Mouse (Mus musculus) ZHBTc4 (cell line): ENCODE results near the gene Abcb8.
"Not testable (repeated sequence)": the region's sequence is repeated elsewhere in the genome, so short reads cannot be mapped to it uniquely, and the experiment has no call there.

Source experiments
- DNase-seq: peaks from one replicate; pipeline ENCODE4 v3.0.0-alpha.2; 2011; ENCODE audit warnings: low read depth, low spot score

The Abcb8 gene

DNA sequence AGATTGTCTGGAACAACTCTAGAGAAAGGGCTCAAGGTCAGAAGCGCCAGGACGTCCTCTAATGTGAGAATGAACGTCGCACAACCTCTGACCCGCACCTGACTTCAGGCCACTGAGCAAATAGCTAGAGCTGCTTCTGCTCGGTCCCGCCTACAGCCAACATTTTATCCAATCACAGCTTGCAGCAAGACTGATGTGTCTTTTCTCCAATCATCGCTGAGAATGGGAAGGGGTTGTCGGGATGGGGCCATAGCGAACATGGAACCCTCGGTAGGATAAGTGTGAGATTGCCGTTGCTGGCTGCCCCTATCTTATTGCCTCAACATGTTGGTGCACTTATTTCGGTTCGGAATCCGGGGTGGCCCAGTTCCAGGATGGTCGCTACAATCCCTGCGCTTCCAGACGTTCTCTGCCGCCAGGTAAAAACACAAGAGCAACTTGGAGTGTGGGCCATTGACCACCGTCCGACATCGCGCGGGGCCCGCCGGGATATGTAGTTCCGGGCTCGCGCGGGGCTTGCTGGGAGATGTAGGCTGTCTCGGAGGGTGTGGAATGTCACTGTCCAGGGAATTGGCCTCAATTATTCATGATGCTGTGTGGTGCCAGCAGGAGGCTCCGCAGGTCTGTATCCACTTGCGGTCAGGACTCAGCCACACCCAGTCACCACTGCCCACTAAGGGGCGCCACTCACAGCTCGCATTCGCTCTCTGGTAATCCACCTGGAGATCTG is 867 bp downstream of the Abcb8 start:
- DNase-seq = peak; percentile 98

DNA sequence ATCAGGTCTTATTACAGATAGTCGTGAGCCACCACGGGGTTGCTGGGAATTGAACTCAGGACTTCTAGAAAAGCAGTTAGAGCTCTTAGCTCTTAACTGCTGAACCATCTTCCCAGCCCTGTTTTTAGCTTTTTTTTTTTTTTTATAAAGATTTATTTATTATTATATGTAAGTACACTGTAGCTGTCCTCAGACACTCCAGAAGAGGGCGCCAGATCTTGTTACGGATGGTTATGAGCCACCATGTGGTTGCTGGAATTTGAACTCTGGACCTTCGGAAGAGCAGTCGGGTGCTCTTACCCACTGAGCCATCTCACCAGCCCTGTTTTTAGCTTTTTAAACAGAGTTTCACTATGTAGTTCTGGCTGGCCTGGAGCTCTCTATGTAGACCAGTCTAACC is 2.8 kb downstream of the Abcb8 start:
- not testable (repeated sequence) for DNase-seq

DNA sequence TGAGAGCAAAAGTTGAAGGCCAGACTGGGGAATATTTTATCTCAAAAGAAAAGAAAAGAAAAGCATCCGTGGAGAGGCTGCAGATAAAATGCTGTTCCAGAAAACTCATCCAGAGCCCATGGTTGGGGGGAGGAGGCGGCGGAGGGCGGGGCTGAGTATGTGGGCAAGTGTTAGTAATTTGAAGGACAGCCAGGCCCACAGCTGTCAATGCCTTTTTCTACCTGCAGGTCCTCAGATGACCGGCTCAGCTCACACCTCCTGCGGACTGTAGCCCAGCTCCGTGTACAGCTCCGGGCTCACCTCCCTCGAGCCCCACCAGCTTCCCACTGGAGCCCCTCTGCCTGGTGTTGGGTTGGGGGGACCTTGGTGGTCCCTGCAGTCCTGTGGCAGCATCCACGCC is 6.2 kb downstream of the Abcb8 start:
- DNase-seq = no peak

DNA sequence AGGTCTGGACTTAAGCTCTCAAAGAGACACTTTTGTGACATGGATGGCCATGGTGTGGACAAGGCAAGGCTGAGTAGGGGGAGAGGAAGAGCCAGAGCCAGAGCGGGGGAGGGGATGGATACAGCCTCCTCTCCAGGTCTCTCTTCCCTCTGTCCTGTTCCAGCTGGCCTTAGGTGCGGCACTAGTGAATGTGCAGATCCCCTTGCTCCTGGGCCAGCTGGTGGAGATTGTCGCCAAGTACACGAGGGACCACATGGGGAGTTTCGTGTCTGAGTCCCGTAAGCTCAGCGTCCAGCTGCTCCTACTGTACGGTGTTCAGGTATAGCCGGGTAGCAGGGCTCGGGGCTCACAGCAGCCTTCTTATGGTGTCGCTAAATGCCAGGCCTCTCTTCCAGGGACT is 6.9 kb downstream of the Abcb8 start:
- DNase-seq = no peak

DNA sequence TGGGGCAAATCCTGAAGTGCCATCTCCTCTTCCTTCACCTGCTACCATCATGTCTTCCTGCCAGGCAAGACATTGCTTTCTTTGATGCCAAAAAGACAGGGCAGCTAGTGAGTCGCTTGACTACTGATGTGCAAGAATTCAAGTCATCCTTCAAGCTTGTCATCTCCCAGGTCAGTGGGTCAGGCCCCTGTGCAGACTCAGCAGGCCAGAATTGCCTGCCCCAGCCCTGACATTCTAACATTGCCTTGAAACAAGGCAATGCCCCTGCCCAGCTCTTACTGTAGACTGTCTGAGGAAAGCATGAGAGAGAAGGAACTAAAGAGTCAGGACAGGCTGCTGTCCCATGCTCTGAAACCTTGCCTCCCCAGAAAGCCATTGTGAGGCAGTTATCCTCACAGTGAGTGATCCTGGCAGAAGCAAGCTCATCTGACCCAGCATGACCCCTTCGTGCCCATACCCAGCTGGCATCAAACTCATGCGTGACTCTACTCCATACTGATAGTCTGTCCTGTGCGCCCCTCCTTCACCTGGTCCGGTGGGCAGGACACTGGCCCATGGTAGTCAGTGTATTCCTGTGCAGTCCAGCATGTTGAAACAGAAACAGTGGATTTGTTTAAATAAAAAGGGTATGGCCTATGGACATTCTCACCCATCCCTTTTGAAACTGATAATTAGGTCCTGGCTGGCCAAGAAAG is 7.6 kb downstream of the Abcb8 start:
- DNase-seq = no peak

DNA sequence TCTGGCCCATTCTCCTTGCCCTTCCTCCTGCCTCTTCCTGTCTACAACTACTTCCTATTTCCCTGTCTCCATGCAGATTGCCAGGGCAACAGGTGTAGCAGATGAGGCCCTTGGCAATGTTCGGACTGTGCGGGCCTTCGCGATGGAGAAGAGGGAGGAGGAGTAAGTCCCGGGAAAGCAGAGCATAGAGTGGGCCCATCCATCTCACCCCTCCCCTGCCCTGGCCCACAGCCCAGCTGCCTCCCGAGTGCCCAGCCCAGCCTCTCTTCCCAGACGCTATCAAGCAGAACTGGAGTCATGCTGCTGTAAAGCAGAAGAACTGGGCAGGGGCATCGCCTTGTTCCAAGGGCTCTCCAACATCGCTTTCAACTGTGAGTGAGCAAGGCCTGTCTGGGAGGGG is 8.5 kb downstream of the Abcb8 start:
- no peak for DNase-seq

DNA sequence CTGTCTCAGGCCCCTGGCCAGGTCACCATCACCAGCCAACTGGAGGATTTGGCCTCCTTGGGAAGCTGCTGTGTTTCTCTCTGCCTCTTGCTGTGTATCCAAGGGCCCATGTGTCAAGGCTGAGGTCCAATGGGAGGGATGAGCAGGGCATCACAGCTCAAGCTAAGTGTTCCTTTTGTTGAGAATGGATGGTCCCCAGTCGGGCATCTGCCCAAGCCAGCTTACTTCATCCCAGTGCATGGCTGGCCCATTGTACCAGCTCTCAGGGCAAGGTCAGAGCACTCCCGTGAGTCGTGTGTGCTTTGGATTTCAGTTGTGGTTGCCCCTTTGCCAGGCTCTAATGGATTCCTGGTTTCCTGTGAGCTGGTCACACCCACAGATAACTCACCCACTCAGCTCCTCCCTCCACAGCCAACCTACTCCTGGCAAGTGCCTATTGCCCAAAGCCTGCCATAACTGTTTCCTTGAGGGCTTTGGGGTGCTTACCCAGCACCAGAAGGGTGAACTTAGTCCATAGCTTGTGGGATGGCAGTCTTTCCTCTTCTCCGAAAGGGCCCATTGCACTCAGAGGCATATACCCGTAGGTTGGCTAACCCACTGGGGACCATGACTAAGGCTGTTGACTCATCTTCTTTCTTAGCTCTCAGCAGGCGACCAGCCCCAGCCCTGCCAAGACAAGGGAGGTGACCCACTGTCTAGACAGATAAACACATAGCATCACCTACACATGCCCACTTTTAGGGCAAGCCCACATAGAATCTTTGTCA is 11.3 kb downstream of the Abcb8 start:
- no peak for DNase-seq

DNA sequence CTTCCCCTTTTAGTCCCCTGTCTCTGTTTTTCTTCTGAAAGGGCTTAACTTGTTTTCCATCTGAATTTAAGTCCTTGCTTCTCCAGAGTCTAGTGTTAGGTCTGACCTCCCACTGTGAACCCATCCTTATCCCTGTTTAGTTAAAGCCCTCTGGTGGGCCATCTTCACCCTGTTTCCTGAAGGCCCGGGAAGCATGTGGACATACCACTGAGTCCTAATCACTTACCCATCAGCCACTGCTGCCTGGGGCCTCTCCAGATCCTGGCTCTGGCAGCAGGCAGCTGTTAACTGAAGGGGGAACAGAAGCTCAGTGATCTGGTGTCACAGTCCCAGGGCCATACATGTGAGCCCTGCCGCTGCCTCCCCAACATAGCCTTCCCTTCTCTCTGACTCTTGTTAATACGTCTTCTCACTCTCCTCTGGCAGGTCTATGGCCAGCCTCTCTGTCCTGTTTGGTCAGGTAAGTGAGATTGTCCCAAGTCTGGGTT is 12.0 kb downstream of the Abcb8 start:
- no peak for DNase-seq

DNA sequence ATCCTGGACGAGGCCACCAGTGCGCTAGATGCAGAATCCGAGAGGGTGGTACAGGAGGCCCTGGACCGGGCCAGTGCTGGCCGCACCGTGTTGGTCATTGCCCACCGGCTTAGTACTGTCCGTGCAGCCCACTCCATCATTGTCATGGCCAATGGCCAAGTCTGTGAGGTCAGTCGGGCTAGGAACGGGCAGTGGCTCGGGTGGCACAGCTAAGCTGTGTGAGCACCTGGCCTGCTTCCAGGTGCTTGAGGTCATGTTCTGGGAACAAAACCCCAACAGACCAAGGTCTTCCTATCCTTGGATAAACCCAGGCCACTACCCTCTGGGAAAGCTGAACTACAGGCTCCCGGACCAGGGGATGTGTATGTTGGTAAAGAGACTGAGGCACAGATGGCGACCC is 15.2 kb downstream of the Abcb8 start:
- no peak for DNase-seq

DNA sequence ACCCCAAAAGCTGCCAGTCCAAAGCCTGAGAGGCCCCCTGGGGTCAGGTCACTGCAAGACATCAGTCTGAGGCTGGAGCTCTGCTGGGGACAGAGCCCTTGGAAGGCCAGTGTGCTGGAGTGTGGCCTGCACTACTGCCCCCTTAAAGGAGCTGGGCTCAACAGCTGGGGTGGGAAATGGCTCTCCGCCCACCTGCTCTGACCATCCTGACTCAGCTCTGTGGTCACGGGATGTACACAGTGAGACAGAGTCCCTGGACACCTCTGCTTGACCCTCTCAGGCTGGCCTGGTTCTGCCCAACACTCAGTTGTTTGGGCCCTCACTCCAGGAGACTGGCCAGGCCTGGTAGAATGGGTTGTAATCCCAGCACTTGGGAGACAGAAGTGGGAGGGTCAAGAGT is 16.0 kb downstream of the Abcb8 start:
- no peak for DNase-seq

DNA sequence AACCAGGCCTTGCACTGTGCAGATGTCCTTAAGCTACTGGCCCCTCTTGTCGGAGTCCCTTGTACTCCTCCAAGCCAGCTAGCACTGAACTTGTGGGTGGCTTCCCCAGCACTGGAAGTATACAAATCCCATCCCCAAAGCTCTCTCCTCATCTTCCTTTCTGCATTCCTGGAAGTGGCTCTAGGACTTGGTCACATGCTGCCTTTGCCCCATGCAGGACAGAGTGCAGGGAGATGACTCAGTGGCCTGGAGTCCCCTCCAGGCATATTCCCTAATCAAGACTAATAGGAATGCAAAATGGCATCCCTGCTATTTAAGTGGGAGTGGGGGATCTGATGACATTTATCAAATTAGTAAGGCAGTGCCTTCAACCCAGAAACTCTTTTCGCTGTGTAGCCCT is 18.6 kb downstream of the Abcb8 start:
- no peak for DNase-seq

DNA sequence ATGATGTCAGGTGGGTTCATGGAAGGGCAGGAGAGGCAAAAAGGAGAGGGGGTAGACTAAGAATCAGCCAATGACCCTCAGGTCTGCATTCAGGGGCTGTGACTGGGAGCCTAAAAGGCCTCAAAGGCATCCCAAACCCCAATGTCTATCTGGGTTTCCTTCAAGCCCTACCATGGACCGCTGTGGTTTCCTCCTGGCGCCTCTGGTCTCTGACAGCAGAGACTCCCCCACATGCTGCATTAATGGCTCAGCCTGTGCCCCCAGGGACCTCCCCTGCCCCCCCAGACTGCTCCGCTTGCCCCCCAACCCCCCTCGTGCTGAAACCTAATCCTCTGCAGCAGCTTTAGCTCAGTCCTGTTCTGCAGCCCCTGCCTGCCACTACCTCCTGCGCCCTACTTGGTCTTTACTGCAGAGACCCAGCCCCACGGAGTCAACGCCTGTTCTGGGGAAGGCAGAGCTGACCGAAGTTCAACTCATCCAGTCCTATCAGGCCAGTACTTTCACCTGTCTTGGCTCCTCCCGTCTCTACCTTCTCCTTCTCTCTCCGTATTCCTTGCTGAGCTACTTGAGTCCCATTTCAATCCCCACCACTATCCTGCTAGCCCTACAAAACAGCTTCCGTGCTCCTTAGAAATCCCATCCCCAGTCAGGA is 19.7 kb downstream of the Abcb8 start, which contains the start of gene Asic3:
Gene Asic3 (plus strand): TSS at position 351 of the 652 bp plus-strand sequence.
- no peak for DNase-seq

DNA sequence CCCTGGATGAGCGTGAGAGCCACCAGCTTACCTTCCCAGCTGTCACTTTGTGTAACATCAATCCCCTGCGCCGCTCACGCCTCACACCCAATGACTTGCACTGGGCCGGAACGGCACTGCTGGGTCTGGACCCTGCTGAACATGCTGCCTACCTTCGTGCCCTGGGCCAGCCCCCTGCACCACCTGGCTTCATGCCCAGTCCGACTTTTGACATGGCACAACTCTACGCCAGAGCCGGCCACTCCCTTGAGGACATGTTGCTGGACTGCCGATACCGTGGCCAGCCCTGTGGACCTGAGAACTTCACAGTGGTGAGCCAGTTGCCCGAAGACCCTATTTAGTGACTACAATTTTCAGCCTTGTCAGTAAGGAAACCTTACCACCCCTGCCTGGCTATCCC is 20.5 kb downstream of the Abcb8 start:
- DNase-seq = peak; percentile 39

DNA sequence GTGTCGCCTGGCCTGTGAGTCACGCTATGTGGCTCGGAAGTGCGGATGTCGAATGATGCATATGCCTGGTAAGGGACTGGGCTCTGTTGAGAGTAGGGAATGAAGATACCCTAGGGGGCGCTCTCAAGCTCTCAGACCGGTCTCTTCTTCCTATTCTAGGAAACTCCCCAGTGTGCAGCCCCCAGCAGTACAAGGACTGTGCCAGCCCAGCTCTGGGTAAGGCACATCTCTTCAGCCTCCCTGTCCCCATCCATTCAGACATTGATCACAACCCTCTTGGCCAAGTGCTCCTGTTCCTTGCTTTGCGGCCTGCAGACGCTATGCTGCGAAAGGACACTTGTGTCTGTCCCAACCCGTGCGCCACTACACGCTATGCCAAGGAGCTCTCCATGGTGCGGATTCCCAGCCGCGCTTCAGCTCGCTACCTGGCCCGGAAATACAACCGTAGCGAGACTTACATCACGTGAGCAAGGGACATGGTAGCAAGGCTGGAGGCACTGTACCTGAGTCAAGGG is 22.8 kb downstream of the Abcb8 start:
- DNase-seq = peak; percentile 90

DNA sequence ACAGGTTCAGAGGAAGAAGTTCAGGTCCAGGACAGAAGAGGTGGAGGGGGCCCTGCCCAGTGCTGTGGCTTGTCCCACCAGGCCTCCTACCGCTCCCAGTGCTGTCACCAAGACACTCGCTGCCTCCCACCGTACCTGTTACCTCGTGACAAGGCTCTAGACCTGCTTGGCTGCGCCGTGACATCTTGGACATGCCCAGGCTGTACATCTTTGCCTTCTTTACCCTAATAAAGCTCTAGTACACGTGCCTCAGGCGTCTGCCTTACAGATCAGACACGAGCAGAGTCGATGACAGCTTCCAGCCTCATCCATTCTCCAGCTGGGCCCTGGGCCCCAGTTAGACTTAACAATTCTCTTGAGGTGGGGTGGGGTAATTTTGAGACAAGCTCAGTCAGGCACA is 24.1 kb downstream of the Abcb8 start:
- no peak for DNase-seq

DNA sequence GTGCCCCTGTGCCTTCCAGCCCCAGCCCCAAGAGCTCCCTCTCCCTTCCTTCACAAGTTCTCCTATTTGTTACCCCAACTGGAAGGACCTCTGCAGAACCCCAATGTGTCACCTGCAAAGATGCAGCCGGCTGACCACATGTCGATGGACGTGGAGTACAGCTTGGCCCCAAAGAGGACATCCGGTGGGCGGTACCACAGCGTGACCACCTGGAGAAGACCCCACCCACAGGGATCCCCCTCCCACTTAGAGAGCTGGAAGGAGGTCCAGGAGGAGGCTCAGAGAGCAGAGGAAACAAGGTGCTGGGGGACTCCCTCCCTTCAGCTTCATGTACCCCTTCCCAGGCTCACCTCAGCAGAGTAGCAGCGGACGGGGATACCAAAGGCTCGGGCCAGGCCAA is 26.9 kb downstream of the Abcb8 start:
- no peak for DNase-seq

DNA sequence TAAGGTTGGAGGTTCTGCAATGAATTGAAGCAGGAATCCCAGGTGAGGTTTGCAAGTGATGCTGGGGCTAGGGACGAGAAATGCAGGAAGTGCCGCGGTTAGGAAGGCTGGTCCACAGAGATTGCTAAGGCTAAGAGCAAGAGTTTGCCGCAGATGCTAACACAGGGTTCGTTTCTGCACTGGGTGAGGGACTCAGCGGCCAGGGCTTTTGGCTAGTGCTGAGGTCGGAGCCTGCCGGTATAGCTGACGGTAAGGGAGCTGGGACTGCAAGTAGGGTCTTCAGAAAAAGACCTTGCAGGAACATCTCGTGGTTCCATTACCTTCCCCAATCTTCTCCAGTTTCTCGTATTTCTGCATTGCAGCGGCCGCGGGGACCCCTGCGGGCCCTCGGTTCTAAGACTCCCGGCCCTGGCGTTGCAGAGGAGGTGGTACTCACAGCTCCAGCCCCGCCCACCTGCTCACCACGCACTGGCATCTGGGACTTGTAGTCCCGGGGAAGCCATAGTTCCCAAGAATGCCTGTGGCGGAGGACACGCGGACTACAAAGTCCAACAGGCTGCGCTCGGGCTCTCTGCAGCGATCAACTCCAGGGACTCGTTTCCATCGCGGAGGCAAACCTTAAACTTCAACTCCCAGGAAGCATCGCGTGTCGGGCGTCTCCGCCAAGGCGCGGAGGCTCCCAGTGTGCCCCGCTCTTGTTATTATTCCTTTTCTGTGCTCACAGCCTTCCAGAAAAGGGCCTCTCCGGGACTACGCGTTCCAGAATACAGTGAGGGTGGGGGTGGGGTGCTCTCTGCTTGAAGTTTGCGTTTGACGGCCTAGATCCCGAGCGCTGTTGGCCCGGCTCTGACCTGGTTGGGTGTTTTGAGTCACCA is 29.9 kb downstream of the Abcb8 start, which contains the start of the genes Cdk5 and Slc4a2:
Gene Cdk5 (minus strand): TSS at position 402 of the 875 bp plus-strand sequence.
Gene Slc4a2 (plus strand): TSS at position 709 of the 875 bp plus-strand sequence.
- peak; percentile 100 for DNase-seq

DNA sequence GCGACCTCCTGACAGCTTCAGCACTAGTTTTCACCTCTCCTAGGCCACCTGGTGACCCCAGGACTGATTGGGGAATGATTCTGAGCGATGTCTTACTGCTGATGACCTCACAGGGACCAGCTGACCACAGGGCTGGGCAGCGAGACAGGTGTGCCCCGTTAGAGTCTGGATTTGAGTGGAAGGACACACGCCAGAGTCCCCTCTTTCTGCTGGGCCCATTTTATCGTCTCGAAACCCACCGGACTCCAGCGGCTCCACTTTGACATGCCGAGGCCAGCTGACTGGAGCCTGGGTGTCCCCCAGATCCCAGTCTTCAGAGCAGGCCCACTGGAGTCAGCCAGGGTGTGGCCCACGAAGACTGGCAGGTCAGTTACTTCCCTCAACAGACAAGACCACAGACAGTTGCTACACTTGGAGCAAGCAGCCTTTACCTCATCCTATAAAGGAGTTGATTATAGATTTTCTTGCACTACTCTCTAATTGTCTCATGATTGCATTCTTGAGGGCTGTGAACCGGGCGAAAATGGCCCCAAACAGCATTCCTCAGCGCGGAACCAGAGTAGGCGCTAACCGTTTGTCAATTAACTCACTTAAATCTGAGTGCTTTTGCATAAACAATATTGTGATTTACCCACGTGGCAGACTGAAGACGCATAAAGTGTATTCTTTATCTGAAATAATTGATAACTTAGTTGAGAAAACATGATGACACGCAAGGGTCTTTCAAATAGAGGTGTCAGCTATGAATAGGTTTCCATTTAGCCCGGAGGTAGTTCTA is 30.7 kb downstream of the Abcb8 start:
- no peak for DNase-seq

DNA sequence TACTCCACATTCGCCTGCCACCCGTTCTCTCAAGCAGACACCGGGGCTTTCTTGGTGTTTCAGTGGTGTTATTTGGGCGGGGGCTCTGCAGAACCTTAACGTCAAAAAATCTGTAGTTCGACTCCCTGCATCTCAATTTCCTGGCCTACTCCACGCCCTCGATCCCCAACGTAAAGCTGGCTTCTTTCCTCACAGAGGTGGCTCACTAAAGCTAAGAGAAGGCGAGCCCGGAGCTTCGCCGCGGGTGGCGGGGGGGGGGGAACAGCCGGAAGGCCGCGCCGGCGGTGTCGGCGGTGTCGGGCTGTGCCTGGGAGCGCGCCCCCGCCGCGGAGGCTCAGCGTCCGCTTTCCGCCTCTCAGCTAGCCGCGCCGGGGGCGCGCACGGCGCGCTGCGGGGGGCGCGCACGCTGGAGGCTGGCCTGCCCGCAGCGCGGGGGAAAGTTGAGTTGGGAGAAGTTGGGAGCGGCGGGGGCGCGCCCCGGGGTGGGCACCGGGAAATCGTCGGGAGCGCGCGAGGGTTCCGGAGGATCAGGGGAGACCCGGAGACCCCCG is 31.5 kb downstream of the Abcb8 start:
- peak; percentile 91 for DNase-seq
